Mouse (Mus musculus): Measurements from ENCODE around the gene Nutf2. TPM values are rescaled to one million over a fixed set of nuclear protein-coding genes. Genes with fewer than 3 reads are reported as not detected.
A peak's percentile ranks its signal among the peaks of the same experiment; 100 is the strongest.
"Not testable (repeated sequence)": the region's sequence is repeated elsewhere in the genome, so short reads cannot be mapped to it uniquely, and the experiment has no call there.

The Nutf2 gene
- total and polyA plus RNA-seq, 3 experiments = 87.1 to 378 (median 284) TPM

DNA sequence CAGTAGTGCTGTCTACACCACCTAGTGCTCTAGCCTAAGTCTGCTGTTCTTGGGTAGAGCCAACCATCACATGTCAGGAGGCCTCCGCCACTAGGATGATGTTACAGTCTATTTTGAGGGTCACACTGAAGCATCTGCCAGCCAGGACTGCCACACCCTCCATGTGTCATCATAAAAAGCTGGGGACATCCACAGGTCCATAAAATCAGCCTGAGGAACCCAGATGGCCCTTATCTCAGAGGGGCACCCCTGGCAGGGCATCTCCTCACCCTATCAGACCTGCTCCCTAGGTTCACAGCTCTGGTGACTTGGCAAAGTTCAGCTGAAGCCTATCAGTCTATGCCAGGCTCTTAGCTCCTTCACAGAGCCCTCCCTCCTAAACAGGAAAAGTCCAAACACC, 39.5 kb upstream of the Nutf2 start:
- DNase-seq (ENCODE audit: low spot score) = peak; percentile 80
- H3K36me3 ChIP-seq (replicated peaks) = peaks cover 83% of the 10 kb centered on the region

DNA sequence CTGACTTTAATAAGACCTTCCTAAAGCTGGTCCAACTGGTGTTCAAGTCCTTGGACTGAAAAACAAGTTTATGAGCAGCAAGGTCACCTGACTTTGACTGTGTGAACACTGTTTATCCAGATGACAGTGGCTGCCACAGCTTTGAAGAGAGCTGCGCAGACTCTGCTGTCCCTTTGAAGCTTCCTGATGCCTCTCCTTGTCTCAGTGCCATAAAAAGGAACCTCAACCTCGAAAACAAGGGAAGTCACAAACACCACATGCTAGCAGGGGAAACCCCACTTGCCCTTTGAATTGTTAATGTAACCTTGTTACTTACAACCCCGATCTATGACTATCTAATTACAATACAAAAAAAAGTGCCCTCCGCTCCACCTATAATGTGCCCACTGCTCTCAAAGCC, 34.9 kb upstream of the Nutf2 start:
- no peaks in the 10 kb centered on the region for H3K9me3 ChIP-seq (replicated peaks)
- peak overlapping the region; percentile 79 for H3K4me3 ChIP-seq (ENCODE audit: low read depth, low read length)
- ATAC-seq (ENCODE audit: extremely low read depth, insufficient number of reproducible peaks, low FRiP score, poor library complexity, severe bottlenecking) (no peak), DNase-seq (ENCODE audit: low spot score) (no peak)
- no peaks in the 10 kb centered on the region for H3K27me3 ChIP-seq (ENCODE audit: insufficient read depth, low read length)
- peaks cover 49% of the 10 kb centered on the region for H3K36me3 ChIP-seq (replicated peaks)
- peaks cover 64% of the 10 kb centered on the region for H3K4me1 ChIP-seq (ENCODE audit: insufficient read depth, low read depth, low read length)
- no peak for TF ChIP-seq GATA2 (IDR thresholded peaks at IDR 0.05; ENCODE audit: borderline replicate concordance, low read depth, low read length)
- no peak for TF ChIP-seq POLR2AphosphoS5 (IDR thresholded peaks at IDR 0.05; ENCODE audit: insufficient replicate concordance, low read depth, low read length)
- no peak for TF ChIP-seq CTCF (IDR thresholded peaks at IDR 0.05; ENCODE audit: low read depth, low read length)
- no peak for TF ChIP-seq GATA1 (IDR thresholded peaks at IDR 0.05; ENCODE audit: borderline replicate concordance, low read length)
- TF ChIP-seq TAL1 (conservative IDR thresholded peaks at IDR 0.05; ENCODE audit: low read depth, low read length) = no peak

More for the DNA sequence above, 39.5 kb upstream of the Nutf2 start:
- no peaks in the 10 kb centered on the region for H3K27me3 ChIP-seq (ENCODE audit: insufficient read depth, low read length)
- no peaks in the 10 kb centered on the region for H3K9me3 ChIP-seq (replicated peaks)
- H3K4me1 ChIP-seq (ENCODE audit: insufficient read depth, low read depth, low read length) = peaks cover 84% of the 10 kb centered on the region
- ATAC-seq (ENCODE audit: extremely low read depth, insufficient number of reproducible peaks, low FRiP score, poor library complexity, severe bottlenecking) = peak; percentile 95
- TF ChIP-seq CTCF (IDR thresholded peaks at IDR 0.05; ENCODE audit: low read depth, low read length) (no peak), GATA2 (IDR thresholded peaks at IDR 0.05; ENCODE audit: borderline replicate concordance, low read depth, low read length) (peak; percentile 82; the same call in 1 of the 2 replicates), TAL1 (conservative IDR thresholded peaks at IDR 0.05; ENCODE audit: low read depth, low read length) (peak; percentile 98)
- H3K4me3 ChIP-seq (ENCODE audit: low read depth, low read length) = peak overlapping the region; percentile 41; the same call in 1 of the 2 replicates

DNA sequence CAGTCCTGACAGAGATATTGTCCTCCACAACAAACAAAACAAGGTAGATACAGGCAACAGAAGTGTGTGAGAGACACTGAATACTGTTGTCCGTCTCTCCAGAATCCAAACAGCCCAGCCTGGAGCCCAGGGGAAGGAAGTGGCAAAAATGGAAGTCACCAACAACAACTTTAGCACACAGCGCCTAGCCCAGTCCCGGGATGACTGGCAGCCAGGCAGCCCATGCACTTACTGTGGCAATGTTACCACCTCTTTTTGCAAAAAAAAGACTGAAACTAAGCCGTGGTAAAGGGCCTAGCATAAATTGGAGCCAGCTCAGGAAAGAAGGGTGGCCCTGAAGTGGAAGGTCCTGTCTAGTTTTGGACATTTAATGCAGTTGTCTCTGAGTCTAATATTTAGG, 34.0 kb upstream of the Nutf2 start:
- Histone ChIP-seq H3K36me3 (replicated peaks) (peaks cover 40% of the 10 kb centered on the region), H3K4me3 (ENCODE audit: low read depth, low read length) (peak overlapping the region; percentile 79), H3K9me3 (replicated peaks) (no peaks in the 10 kb centered on the region), H3K4me1 (ENCODE audit: insufficient read depth, low read depth, low read length) (peaks cover 55% of the 10 kb centered on the region), H3K27me3 (ENCODE audit: insufficient read depth, low read length) (no peaks in the 10 kb centered on the region)
- no peak for DNase-seq (ENCODE audit: low spot score)
- no peak for TF ChIP-seq CTCF (IDR thresholded peaks at IDR 0.05; ENCODE audit: low read depth, low read length)
- no peak for TF ChIP-seq GATA1 (IDR thresholded peaks at IDR 0.05; ENCODE audit: borderline replicate concordance, low read length)
- TF ChIP-seq POLR2AphosphoS5 (IDR thresholded peaks at IDR 0.05; ENCODE audit: insufficient replicate concordance, low read depth, low read length) = no peak
- TF ChIP-seq TAL1 (conservative IDR thresholded peaks at IDR 0.05; ENCODE audit: low read depth, low read length) = no peak
- no peak for TF ChIP-seq GATA2 (IDR thresholded peaks at IDR 0.05; ENCODE audit: borderline replicate concordance, low read depth, low read length)
- ATAC-seq (ENCODE audit: extremely low read depth, insufficient number of reproducible peaks, low FRiP score, poor library complexity, severe bottlenecking) = no peak

DNA sequence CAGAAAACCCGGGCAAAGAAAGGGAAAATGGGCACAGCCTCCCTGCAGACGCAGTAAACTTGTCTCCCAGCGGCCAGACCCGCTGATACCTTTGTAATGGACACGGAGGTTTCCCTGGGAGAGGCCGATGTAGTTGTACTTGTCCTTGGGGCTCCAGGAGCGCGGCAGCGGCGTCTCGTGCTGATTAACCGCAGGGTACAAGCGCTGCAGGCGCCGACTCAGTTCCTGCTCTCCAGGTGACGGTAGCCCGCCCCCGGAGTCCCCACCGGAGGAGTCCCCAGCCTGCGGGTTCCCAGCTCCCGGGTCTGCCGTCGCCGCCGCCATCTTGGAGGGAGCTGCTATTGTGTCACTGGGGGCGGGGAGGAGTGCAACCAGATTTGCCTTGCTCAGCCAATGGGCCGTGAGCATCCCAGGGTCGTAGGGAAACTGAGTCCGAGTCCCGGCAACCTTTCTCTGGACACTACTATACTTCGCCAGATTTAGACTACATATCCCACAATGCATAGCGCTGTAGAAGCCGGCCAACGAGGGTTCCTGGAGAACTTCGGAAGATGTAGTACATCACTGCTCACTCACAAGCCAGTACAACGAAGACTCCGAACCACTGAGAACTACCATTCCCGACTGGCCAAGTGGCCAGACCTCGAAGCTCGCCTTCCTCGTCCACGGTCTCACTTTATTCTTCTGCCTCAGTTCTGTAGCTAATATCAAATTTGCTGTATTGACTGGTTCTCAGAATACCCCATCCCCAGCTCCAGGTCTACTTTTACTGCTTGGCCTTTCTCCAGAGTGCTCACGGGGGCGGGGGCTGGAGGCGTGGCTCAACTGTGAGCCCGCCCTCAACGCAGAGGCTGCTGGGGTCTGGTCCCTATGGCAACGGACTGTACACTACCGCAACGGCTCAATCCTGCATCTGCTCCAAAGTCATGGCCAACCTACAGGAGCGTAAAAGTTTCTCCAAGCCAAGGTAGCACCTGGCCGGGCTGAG, 33.2 kb upstream of the Nutf2 start, which contains the start of the genes Ranbp10 and Tsnaxip1:
Gene Ranbp10, minus strand, starts transcription at position 490 of the 988 bp plus-strand sequence.
Gene Tsnaxip1, plus strand, starts transcription at position 871 of the 988 bp plus-strand sequence.
- peak; percentile 80 for DNase-seq (ENCODE audit: low spot score)
- no peaks in the 10 kb centered on the region for H3K27me3 ChIP-seq (ENCODE audit: insufficient read depth, low read length)
- TF ChIP-seq POLR2AphosphoS5 (IDR thresholded peaks at IDR 0.05; ENCODE audit: insufficient replicate concordance, low read depth, low read length) (peak; percentile 62; the same call in 1 of the 2 replicates), CTCF (IDR thresholded peaks at IDR 0.05; ENCODE audit: low read depth, low read length) (no peak)
- no peaks in the 10 kb centered on the region for H3K9me3 ChIP-seq (replicated peaks)
- ATAC-seq (ENCODE audit: extremely low read depth, insufficient number of reproducible peaks, low FRiP score, poor library complexity, severe bottlenecking) = peak; percentile 90
- H3K4me1 ChIP-seq (ENCODE audit: insufficient read depth, low read depth, low read length) = peaks cover 48% of the 10 kb centered on the region
- H3K4me3 ChIP-seq (ENCODE audit: low read depth, low read length) = peak within 1 kb of the TSS; percentile 79
- peaks cover 33% of the 10 kb centered on the region for H3K36me3 ChIP-seq (replicated peaks)

DNA sequence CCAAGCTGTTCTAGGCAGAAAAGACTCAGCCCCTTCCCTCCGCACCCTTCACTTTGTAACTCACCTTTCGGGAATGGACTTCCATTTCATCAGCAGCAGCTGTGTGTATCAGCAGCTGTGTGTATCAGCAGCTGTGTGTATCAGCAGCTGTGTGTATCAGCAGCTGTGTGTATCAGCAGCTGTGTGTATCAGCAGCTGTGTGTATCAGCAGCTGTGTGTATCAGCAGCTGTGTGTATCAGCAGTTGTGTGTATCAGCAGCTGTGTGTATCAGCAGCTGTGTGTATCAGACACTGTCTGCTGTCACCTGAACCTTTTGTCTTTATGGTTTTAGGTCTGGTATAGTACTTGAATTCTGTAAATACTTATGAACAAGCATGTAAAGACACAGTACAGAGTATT, 26.6 kb upstream of the Nutf2 start:
- H3K4me3 ChIP-seq (ENCODE audit: low read depth, low read length); H3K27me3 ChIP-seq (ENCODE audit: insufficient read depth, low read length); H3K9me3 ChIP-seq (replicated peaks); ATAC-seq (ENCODE audit: extremely low read depth, insufficient number of reproducible peaks, low FRiP score, poor library complexity, severe bottlenecking); DNase-seq (ENCODE audit: low spot score); H3K36me3 ChIP-seq (replicated peaks): not testable (repeated sequence)
- H3K4me1 ChIP-seq (ENCODE audit: insufficient read depth, low read depth, low read length) = peaks cover 27% of the 10 kb centered on the region

DNA sequence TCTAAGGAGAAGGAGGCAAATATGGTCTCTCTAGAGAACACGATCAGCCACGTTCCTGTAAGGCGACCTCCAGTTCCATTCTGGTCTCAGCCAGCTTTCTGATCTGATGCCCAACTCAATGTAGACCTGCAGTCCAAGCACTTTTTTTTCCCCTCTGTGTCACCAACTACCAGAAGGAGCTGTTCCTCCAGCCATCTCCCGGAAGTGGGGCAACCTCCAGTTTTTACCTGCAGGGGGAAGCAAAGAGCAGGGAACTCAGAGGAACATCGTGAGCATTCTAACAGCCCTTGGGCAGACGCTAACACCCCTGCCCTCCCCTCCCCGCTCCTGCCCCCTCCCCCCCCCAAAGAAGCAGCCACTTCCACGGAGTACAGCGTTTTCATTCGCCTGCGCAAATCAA, 25.1 kb upstream of the Nutf2 start:
- H3K4me3 ChIP-seq (ENCODE audit: low read depth, low read length) = no peak overlapping the region; the same call in 1 of the 2 replicates
- ATAC-seq (ENCODE audit: extremely low read depth, insufficient number of reproducible peaks, low FRiP score, poor library complexity, severe bottlenecking) = peak; percentile 63
- TF ChIP-seq GATA1 (IDR thresholded peaks at IDR 0.05; ENCODE audit: borderline replicate concordance, low read length) = no peak
- TF ChIP-seq POLR2AphosphoS5 (IDR thresholded peaks at IDR 0.05; ENCODE audit: insufficient replicate concordance, low read depth, low read length) = no peak
- peak; percentile 45 for TF ChIP-seq CTCF (IDR thresholded peaks at IDR 0.05; ENCODE audit: low read depth, low read length)
- H3K27me3 ChIP-seq (ENCODE audit: insufficient read depth, low read length) = peaks cover 3% of the 10 kb centered on the region; the same call in 1 of the 2 replicates
- DNase-seq (ENCODE audit: low spot score) = peak; percentile 31
- H3K36me3 ChIP-seq (replicated peaks) = no peaks in the 10 kb centered on the region
- H3K4me1 ChIP-seq (ENCODE audit: insufficient read depth, low read depth, low read length) = peaks cover 31% of the 10 kb centered on the region
- H3K9me3 ChIP-seq (replicated peaks) = no peaks in the 10 kb centered on the region

All from G1E (cell line).